Mouse (Mus musculus) forebrain, embryonic 10.5 days (tissue): ENCODE measurements around the gene Senp3. TPM values are rescaled to one million over a fixed set of nuclear protein-coding genes. Genes with fewer than 3 reads are reported as not detected.
"Not testable (repeated sequence)": the region's sequence is repeated elsewhere in the genome, so short reads cannot be mapped to it uniquely, and the experiment has no call there.

Experiments used
- DNase-seq: peaks from one replicate; pipeline ENCODE4 v3.0.0-alpha.2; 2017; ENCODE audit warnings: low spot score; ENCODE audit errors: extremely low spot score
- H3K27ac ChIP-seq: fragments of 300-500 bp; sonication (generic); 2 replicates; pipeline ENCODE4 v1.5.1; 2016; ENCODE audit warnings: mild to moderate bottlenecking
- H3K27me3 ChIP-seq: fragments of 300-500 bp; sonication (generic); 2 replicates; pipeline ENCODE4 v1.6.1; 2016; ENCODE audit warnings: mild to moderate bottlenecking; ENCODE audit not compliant: poor library complexity, severe bottlenecking
- H3K36me3 ChIP-seq: fragments of 300-500 bp; sonication (generic); replicated peaks from 2 replicates; pipeline ENCODE4 v1.6.1; 2016; ENCODE audit warnings: mild to moderate bottlenecking, moderate library complexity
- H3K4me1 ChIP-seq: fragments of 300-500 bp; sonication (generic); 2 replicates; pipeline ENCODE4 v1.6.1; 2016
- H3K4me3 ChIP-seq: fragments of 300-500 bp; sonication (generic); 2 replicates; pipeline ENCODE4 v1.5.1; 2016; ENCODE audit warnings: mild to moderate bottlenecking, moderate library complexity
- H3K9me3 ChIP-seq: fragments of 300-500 bp; sonication (generic); 2 replicates; pipeline ENCODE4 v1.6.1; 2016; ENCODE audit warnings: mild to moderate bottlenecking, moderate library complexity
- WGBS: fragments of 180-500 bp; shearing (Covaris S2); methylation state at CpG from one replicate; pipeline ENCODE4 v1.1.7; 2016; 5-methylcytosine and 5-hydroxymethylcytosine counted together
- polyA plus RNA-seq: library from polyadenylated mRNA; unstranded; fragments of >200 nt; fragmentation: Nextera tagmentation; extraction: Ambion mirVana; gene quantifications from 2 replicates; pipeline ENCODE4 v1.2.1, GENCODE M21; 2016

The Senp3 gene
- polyA plus RNA-seq, 1 experiment from 2014 or later = 128 TPM

DNA sequence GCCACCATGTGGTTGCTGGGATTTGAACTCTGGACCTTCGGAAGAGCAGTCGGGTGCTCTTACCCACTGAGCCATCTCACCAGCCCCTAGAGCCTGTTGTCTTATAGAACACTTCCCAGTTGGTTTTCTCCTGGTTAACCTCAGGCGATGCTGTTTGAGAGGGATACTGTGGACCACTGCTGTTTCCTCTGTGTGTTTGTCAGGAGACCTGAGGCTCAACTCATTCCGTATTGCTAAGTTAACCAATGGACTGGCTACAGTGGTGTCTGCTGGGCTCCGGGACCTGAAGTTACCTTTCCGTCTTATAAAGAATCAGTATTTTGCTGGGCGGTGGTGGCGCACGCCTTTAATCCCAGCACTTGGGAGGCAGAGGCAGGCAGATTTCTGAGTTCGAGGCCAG lies 21.0 kb upstream of the Senp3 start:
- not testable (repeated sequence) for H3K4me3 ChIP-seq, H3K9me3 ChIP-seq, DNase-seq, H3K27ac ChIP-seq, H3K36me3 ChIP-seq, H3K4me1 ChIP-seq, H3K27me3 ChIP-seq
- 95% methylated on average over 10 of the region's 10 CpGs for WGBS

GRCm38 (mm10) chr11:69699595-69699994 lies 17.7 kb upstream of the Senp3 start:
- H3K27ac ChIP-seq = no peak overlapping the region
- 79% methylated on average over 1 of the region's 1 CpGs for whole genome bisulfite sequencing
- DNase-seq = no peak

GRCm38 (mm10) chr11:69698574-69698973 lies 16.7 kb upstream of the Senp3 start:
- no peak overlapping the region for H3K27ac ChIP-seq
- H3K4me1 ChIP-seq = peaks cover 16% of the 10 kb centered on the region
- no peaks in the 10 kb centered on the region for H3K36me3 ChIP-seq
- no peak for DNase-seq
- H3K4me3 ChIP-seq = no peak overlapping the region
- peaks cover 11% of the 10 kb centered on the region; the same call in 1 of the 2 replicates for H3K27me3 ChIP-seq
- 74% methylated on average over 5 of the region's 5 CpGs for WGBS
- H3K9me3 ChIP-seq = no peaks in the 10 kb centered on the region

More at GRCm38 (mm10) chr11:69699595-69699994, 17.7 kb upstream of the Senp3 start:
- Histone ChIP-seq H3K36me3 (no peaks in the 10 kb centered on the region), H3K9me3 (no peaks in the 10 kb centered on the region), H3K27me3 (peaks cover 10% of the 10 kb centered on the region; the same call in 1 of the 2 replicates), H3K4me1 (peaks cover 15% of the 10 kb centered on the region), H3K4me3 (no peak overlapping the region)

- Histone ChIP-seq H3K27me3 (peaks cover 11% of the 10 kb centered on the region; the same call in 1 of the 2 replicates), H3K36me3 (no peaks in the 10 kb centered on the region), H3K4me1 (peaks cover 19% of the 10 kb centered on the region), H3K4me3 (no peak overlapping the region), H3K9me3 (no peaks in the 10 kb centered on the region), H3K27ac (no peak overlapping the region)
- no peak for DNase-seq
- 85% methylated on average over 3 of the region's 3 CpGs for WGBS
Measured at GRCm38 (mm10) chr11:69697396-69697795, 15.5 kb upstream of the Senp3 start.

DNA sequence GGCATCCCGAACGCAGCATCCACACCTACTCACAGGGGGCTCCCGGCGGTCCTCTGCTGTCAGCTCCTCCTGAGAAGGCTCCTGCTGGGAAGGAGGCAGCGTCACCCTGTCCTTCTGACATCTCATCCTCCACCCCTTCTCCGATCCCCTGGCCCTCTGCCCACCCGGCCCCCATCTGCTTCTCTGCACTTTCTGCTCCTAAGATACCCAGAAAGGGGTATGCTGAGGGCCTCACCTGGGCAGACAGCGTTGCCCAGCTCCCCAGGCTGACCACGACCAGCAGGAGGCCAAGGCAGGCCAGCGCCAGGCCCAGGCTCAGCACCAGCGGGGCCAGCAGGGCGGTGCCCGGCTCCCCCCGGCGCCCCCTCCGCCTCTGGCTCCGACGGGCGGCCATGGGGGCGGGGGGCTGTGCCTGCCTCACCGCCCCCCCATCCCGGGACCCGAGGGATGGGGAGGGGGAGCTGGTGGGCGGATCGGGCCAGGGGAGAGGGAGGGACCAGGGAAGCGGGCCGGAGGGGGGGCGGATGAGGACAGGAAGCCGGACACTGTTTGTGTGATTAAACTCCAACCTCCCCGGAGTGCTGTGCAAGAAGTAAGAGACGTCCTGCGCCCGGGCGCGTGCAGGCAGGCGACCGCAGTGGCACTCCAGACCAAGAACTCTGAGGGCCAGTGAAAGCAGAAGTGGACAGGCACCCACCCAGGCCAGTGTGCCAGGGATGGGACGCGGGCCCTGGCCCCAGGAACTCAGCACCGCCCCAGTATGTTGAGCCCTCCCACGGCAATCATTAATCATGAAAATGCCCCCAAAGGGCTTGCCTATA lies 13.7 kb upstream of the Senp3 start, which contains the start of the genes Tnfsf12 and Tnfsfm13:
Tnfsf12 (minus strand) TSS at position 489 of the 821 bp plus-strand sequence.
Tnfsfm13 (minus strand) TSS at position 738 of the 821 bp plus-strand sequence.
- H3K36me3 ChIP-seq = no peaks in the 10 kb centered on the region
- DNase-seq = peak; percentile 47
- peaks cover 11% of the 10 kb centered on the region; the same call in 1 of the 2 replicates for H3K27me3 ChIP-seq
- no peaks in the 10 kb centered on the region for H3K9me3 ChIP-seq
- peak within 1 kb of the TSS; percentile 62 for H3K4me3 ChIP-seq
- 2% methylated on average over 40 of the region's 41 CpGs for WGBS
- H3K27ac ChIP-seq = peak within 1 kb of the TSS; percentile 87
- peaks cover 19% of the 10 kb centered on the region for H3K4me1 ChIP-seq

DNA sequence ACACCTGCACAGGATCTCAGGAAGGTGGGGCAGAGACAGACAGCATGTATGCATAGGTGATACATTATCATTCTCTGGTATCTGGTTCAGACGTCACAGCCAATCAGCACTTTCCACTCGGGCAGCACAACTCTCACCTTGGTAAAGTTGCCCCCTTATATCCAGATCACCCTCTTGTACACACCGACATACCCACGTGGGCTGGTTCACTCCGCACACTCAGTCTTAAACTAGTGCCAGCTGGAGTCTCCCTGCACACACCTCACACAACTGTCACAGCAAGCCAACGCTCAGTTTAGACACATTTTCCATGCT lies 13.1 kb upstream of the Senp3 start:
- H3K27me3 ChIP-seq = peaks cover 11% of the 10 kb centered on the region; the same call in 1 of the 2 replicates
- no peaks in the 10 kb centered on the region for H3K9me3 ChIP-seq
- no peaks in the 10 kb centered on the region for H3K36me3 ChIP-seq
- DNase-seq = no peak
- peak overlapping the region; percentile 62 for H3K4me3 ChIP-seq
- H3K4me1 ChIP-seq = peaks cover 19% of the 10 kb centered on the region
- WGBS = 24% methylated on average over 6 of the region's 6 CpGs
- peak overlapping the region; percentile 87 for H3K27ac ChIP-seq

DNA sequence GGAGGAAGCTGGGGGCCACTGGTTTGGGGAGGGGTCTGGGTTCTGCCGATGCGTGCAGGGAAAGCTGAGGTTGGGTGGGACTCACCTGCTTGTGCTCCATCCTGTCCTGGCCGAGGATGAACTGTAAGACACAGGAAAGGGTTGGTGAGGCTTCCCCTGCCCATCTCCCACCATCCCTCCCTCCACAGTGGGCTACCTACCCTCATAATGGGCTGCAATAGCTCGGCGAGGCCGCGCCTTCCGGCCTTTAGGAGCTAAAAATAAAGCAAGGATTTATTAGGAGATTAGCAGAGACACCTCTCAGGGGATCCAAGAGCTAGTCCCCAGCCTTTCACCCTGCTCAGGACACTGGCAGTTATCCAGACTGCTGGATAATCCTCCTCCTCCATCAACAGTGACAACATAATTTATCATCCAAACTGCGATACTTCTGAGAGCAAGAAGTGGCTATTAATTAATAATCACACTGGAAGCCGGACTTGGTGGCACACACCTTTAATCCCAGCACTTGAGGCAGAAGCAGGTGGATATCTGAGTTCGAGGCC lies 11.6 kb upstream of the Senp3 start:
- no peak for DNase-seq
- Histone ChIP-seq H3K27ac (no peak overlapping the region), H3K36me3 (no peaks in the 10 kb centered on the region), H3K9me3 (no peaks in the 10 kb centered on the region), H3K4me1 (peaks cover 19% of the 10 kb centered on the region), H3K27me3 (peaks cover 11% of the 10 kb centered on the region; the same call in 1 of the 2 replicates), H3K4me3 (no peak overlapping the region)
- 67% methylated on average over 11 of the region's 11 CpGs for WGBS

GRCm38 (mm10) chr11:69692863-69693262 lies 11.0 kb upstream of the Senp3 start:
- Histone ChIP-seq H3K36me3 (no peaks in the 10 kb centered on the region), H3K9me3 (no peaks in the 10 kb centered on the region), H3K27me3 (peaks cover 11% of the 10 kb centered on the region; the same call in 1 of the 2 replicates), H3K4me1 (peaks cover 19% of the 10 kb centered on the region), H3K27ac (no peak overlapping the region), H3K4me3 (no peak overlapping the region)
- WGBS = 87% methylated on average over 6 of the region's 6 CpGs
- DNase-seq = no peak

- Histone ChIP-seq H3K4me1 (peaks cover 19% of the 10 kb centered on the region), H3K27ac (no peak overlapping the region), H3K4me3 (no peak overlapping the region), H3K27me3 (peaks cover 11% of the 10 kb centered on the region; the same call in 1 of the 2 replicates), H3K36me3 (no peaks in the 10 kb centered on the region), H3K9me3 (no peaks in the 10 kb centered on the region)
- DNase-seq = no peak
- 86% methylated on average over 9 of the region's 9 CpGs for WGBS
Measured at GRCm38 (mm10) chr11:69692196-69692811, 10.4 kb upstream of the Senp3 start.

GRCm38 (mm10) chr11:69689891-69690290 lies 8.0 kb upstream of the Senp3 start:
- H3K27ac ChIP-seq = no peak overlapping the region

GRCm38 (mm10) chr11:69687061-69687460 lies 5.2 kb upstream of the Senp3 start:
- no peaks in the 10 kb centered on the region for H3K36me3 ChIP-seq
- H3K27ac ChIP-seq = peak overlapping the region; percentile 40; the same call in 1 of the 2 replicates
- H3K9me3 ChIP-seq = no peaks in the 10 kb centered on the region
- 0 out of 2 replicates have a peak, but pooled peaks cover 13% of the 10 kb centered on the region for H3K27me3 ChIP-seq
- 64% methylated on average over 5 of the region's 5 CpGs for WGBS
- H3K4me3 ChIP-seq = peak overlapping the region; percentile 10; the same call in 1 of the 2 replicates
- DNase-seq = no peak
- peaks cover 37% of the 10 kb centered on the region for H3K4me1 ChIP-seq

More at GRCm38 (mm10) chr11:69689891-69690290, 8.0 kb upstream of the Senp3 start:
- Histone ChIP-seq H3K4me1 (peaks cover 27% of the 10 kb centered on the region), H3K27me3 (0 out of 2 replicates have a peak, but pooled peaks cover 15% of the 10 kb centered on the region), H3K36me3 (no peaks in the 10 kb centered on the region), H3K9me3 (no peaks in the 10 kb centered on the region), H3K4me3 (no peak overlapping the region)
- no peak for DNase-seq
- WGBS = 100% methylated on average over 1 of the region's 1 CpGs

DNA sequence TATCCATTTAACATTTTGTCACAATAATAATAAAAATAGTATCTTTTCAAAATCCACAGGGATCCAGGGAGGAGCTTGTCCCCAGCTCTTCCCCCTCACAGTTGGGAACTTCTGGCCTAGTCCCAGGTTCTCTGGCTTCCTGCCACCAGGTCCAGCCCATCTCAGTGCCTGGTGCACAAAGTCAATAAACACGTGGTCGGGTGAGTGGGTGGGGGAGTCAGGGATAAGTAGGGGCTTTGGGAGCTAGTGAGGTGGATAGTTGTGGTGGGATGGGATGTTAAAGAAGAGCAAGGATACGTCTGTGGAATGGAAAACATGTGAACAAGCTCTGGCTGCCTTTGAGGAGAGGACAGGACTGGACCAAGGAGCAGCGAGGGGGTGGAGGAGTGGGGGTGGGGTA lies 4.5 kb upstream of the Senp3 start:
- Histone ChIP-seq H3K27ac (peak overlapping the region; percentile 40; the same call in 1 of the 2 replicates), H3K36me3 (no peaks in the 10 kb centered on the region), H3K9me3 (no peaks in the 10 kb centered on the region), H3K27me3 (0 out of 2 replicates have a peak, but pooled peaks cover 13% of the 10 kb centered on the region), H3K4me1 (peaks cover 42% of the 10 kb centered on the region), H3K4me3 (peak overlapping the region; percentile 10; the same call in 1 of the 2 replicates)
- 26% methylated on average over 4 of the region's 4 CpGs for WGBS
- DNase-seq = no peak
